Mouse (Mus musculus) liver, embryonic 11.5 days (tissue): Measurements from ENCODE around the gene Dmac1. TPM values are rescaled to one million over a fixed set of nuclear protein-coding genes. Genes with fewer than 3 reads are reported as not detected.

Experiments
- ATAC-seq: fragments of 200-750 bp; cut with Nextera tagmentation; replicated peaks from 2 replicates; pipeline ENCODE4 v1.8.0; 2017; ENCODE audit warnings: moderate number of reproducible peaks, mild to moderate bottlenecking, moderate TSS enrichment, moderate library complexity; ENCODE audit not compliant: low FRiP score
- DNase-seq: peaks from one replicate; pipeline ENCODE4 v3.0.0-alpha.2; 2017; ENCODE audit warnings: low spot score
- H3K27ac ChIP-seq: fragments of 300-500 bp; sonication (generic); 2 replicates; pipeline ENCODE4 v1.5.1; 2014; ENCODE audit warnings: mild to moderate bottlenecking, low read depth, low read length, control low read depth
- H3K27me3 ChIP-seq: fragments of 300-500 bp; sonication (generic); replicated peaks from 2 replicates; pipeline ENCODE4 v1.6.1; 2014; ENCODE audit warnings: low read length, mixed read lengths; ENCODE audit not compliant: control insufficient read depth, insufficient read depth
- H3K36me3 ChIP-seq: fragments of 300-500 bp; sonication (generic); 2 replicates; pipeline ENCODE4 v1.6.1; 2014; ENCODE audit warnings: mild to moderate bottlenecking, low read length, moderate library complexity, mixed read lengths; ENCODE audit not compliant: control insufficient read depth, insufficient read depth
- H3K4me1 ChIP-seq: fragments of 300-500 bp; sonication (generic); replicated peaks from 2 replicates; pipeline ENCODE4 v1.6.1; 2014; ENCODE audit warnings: low read length, mixed read lengths; ENCODE audit not compliant: control insufficient read depth, insufficient read depth
- H3K4me2 ChIP-seq: fragments of 300-500 bp; sonication (generic); 2 replicates; pipeline ENCODE4 v1.6.1; 2014; ENCODE audit warnings: mild to moderate bottlenecking, control low read depth, moderate library complexity
- H3K4me3 ChIP-seq: fragments of 300-500 bp; sonication (generic); 2 replicates; pipeline ENCODE4 v1.5.1; 2014; ENCODE audit warnings: low read depth, low read length, control low read depth
- H3K9ac ChIP-seq: fragments of 300-500 bp; sonication (generic); 2 replicates; pipeline ENCODE4 v1.6.1; 2014; ENCODE audit warnings: low read depth, low read length, control low read depth
- H3K9me3 ChIP-seq: fragments of 300-500 bp; sonication (generic); 2 replicates; pipeline ENCODE4 v1.6.1; 2016; ENCODE audit warnings: low read length, inconsistent platforms, mixed read lengths; ENCODE audit not compliant: control insufficient read depth
- WGBS: fragments of 180-500 bp; shearing (Covaris S2); extraction: QIAGEN DNeasy Blood & Tissue Kit; methylation state at CpG from one replicate; pipeline ENCODE4 v1.1.7; 2014; 5-methylcytosine and 5-hydroxymethylcytosine counted together
- polyA plus RNA-seq: library from polyadenylated mRNA; unstranded; fragments of >200 nt; fragmentation: Nextera tagmentation; extraction: Ambion mirVana; gene quantifications from 2 replicates; pipeline ENCODE4 v1.2.1, GENCODE M21; 2014

Dmac1 gene
- polyA plus RNA-seq, 1 experiment from 2014 or later, result 123 TPM

DNA sequence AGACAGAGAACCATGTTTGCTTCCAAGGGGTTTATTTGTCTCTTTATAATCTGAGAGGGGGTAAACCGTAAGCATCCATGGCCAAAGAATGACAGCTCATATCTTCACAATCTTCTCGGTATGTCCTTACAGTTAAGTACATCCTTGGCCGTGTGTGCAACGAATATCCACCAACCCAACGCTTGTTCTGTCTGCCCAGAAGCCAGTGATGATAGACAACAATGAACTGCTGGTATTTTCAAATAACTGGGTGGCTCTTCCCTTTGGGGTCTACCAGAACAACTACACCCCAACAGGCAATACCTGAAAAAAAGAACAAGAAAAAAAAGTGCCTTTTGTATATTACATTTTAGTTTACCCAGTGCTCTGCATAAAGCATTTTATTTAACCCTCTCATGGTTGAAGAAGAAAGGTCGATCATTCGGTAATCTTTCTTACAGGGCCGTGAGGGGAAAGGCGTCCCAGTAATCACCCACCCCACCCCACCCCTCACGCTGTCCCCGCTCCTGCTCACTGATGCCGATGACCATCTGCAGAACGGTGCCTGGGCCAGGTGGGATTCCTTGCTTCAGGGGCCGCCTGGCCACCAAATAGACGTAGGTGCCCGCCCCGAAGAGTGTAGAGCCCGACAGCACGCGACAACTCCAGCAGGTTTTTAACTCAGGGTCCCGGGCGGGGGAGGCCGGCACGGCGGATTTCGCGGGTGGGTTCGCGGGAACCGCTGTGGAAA lies 473 bp downstream of the Dmac1 start:
- DNase-seq, result no peak
- peak overlapping the region; percentile 74 for H3K4me3 ChIP-seq
- no peaks in the 10 kb centered on the region for H3K9me3 ChIP-seq
- H3K9ac ChIP-seq, result peak overlapping the region; percentile 76
- 0 out of 2 replicates have a peak overlapping the region, but pooled peaks have one; percentile 2 for H3K27ac ChIP-seq
- no peaks in the 10 kb centered on the region for H3K27me3 ChIP-seq
- no peaks in the 10 kb centered on the region; the same call in 1 of the 2 replicates for H3K36me3 ChIP-seq
- H3K4me2 ChIP-seq, result peak overlapping the region; percentile 78
- H3K4me1 ChIP-seq, result no peaks in the 10 kb centered on the region
- WGBS, result 5% methylated on average over 30 of the region's 30 CpGs
- peak; percentile 77 for ATAC-seq

DNA sequence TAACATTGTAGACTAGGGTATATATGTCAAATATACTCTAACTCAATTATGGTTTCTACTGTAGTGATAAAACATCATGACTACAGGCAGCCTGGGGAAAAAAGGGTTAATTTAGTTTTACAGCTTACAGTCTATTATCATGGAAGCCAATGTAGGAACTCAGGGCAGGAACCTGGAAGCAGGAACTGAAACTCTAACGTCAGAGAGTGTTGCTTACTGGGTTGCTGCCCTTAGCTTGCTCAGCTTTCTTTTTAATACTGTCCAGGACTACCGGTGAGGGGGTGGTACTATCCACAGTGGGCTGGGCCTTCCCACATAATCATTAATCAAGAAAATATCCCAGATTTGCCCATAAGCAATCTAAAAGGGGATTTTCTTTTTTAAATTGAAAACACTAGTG lies 2.4 kb downstream of the Dmac1 start:
- H3K4me1 ChIP-seq, result no peaks in the 10 kb centered on the region
- no peak overlapping the region for H3K4me2 ChIP-seq
- H3K27ac ChIP-seq, result no peak overlapping the region
- H3K9ac ChIP-seq, result no peak overlapping the region
- H3K4me3 ChIP-seq, result no peak overlapping the region
- H3K9me3 ChIP-seq, result no peaks in the 10 kb centered on the region
- ATAC-seq (no peak), DNase-seq (no peak)
- no peaks in the 10 kb centered on the region for H3K27me3 ChIP-seq
- no peaks in the 10 kb centered on the region; the same call in 1 of the 2 replicates for H3K36me3 ChIP-seq
- WGBS, result 77% methylated on average over 2 of the region's 2 CpGs

DNA sequence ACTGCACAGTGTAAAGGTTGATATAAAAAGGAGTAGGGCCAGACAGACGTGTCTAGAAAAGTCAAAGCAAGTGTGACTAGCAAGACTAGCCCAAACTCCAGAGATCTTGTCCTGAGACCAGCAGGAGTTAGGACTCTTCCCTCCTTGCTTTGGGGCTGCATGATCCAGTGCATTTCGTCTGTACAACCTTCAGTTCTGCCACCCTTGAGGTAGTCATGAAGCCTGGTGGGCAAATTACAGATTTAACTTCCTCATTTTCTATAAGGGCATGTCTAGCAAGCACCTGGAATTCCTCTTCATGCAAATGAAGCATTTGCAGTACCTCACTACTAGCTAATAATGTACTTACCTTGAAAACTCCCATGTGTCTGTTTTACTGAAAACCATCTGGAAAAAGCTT lies 10.2 kb downstream of the Dmac1 start:
- ATAC-seq (no peak), DNase-seq (no peak)
- Histone ChIP-seq H3K9me3 (no peaks in the 10 kb centered on the region), H3K4me3 (no peak overlapping the region), H3K27me3 (no peaks in the 10 kb centered on the region), H3K4me1 (no peaks in the 10 kb centered on the region), H3K27ac (no peak overlapping the region), H3K4me2 (no peak overlapping the region), H3K36me3 (no peaks in the 10 kb centered on the region), H3K9ac (no peak overlapping the region)
- 55% methylated on average over 2 of the region's 2 CpGs for WGBS

GRCm38 (mm10) chr4:75266773-75267550 lies 11.1 kb downstream of the Dmac1 start:
- Histone ChIP-seq H3K4me2 (peak overlapping the region; percentile 6), H3K27me3 (no peaks in the 10 kb centered on the region), H3K4me1 (no peaks in the 10 kb centered on the region), H3K9me3 (no peaks in the 10 kb centered on the region), H3K9ac (no peak overlapping the region), H3K4me3 (no peak overlapping the region), H3K36me3 (no peaks in the 10 kb centered on the region), H3K27ac (no peak overlapping the region)
- DNase-seq (no peak), ATAC-seq (peak; percentile 81)
- 40% methylated on average over 6 of the region's 6 CpGs for WGBS

- Histone ChIP-seq H3K36me3 (no peaks in the 10 kb centered on the region), H3K4me3 (no peak overlapping the region), H3K27me3 (no peaks in the 10 kb centered on the region), H3K27ac (no peak overlapping the region), H3K4me1 (no peaks in the 10 kb centered on the region), H3K4me2 (no peak overlapping the region), H3K9me3 (no peaks in the 10 kb centered on the region), H3K9ac (no peak overlapping the region)
- DNase-seq, result no peak
- 87% methylated on average over 2 of the region's 2 CpGs for WGBS
- no peak for ATAC-seq
Measured at GRCm38 (mm10) chr4:75264219-75264618, 13.9 kb downstream of the Dmac1 start.

- WGBS, result 87% methylated on average over 3 of the region's 3 CpGs
- no peaks in the 10 kb centered on the region for H3K9me3 ChIP-seq
- no peak for ATAC-seq
- no peak for DNase-seq
- no peaks in the 10 kb centered on the region for H3K27me3 ChIP-seq
- no peak overlapping the region for H3K4me2 ChIP-seq
- H3K9ac ChIP-seq, result no peak overlapping the region
- no peaks in the 10 kb centered on the region for H3K36me3 ChIP-seq
- no peak overlapping the region for H3K27ac ChIP-seq
- no peak overlapping the region for H3K4me3 ChIP-seq
- no peaks in the 10 kb centered on the region for H3K4me1 ChIP-seq
Measured at GRCm38 (mm10) chr4:75263556-75264129, 14.5 kb downstream of the Dmac1 start.

GRCm38 (mm10) chr4:75262423-75262822 lies 15.7 kb downstream of the Dmac1 start:
- 60% methylated on average over 7 of the region's 7 CpGs for WGBS
- H3K4me3 ChIP-seq, result no peak overlapping the region
- no peaks in the 10 kb centered on the region for H3K9me3 ChIP-seq
- no peak overlapping the region for H3K4me2 ChIP-seq
- DNase-seq, result no peak
- H3K4me1 ChIP-seq, result no peaks in the 10 kb centered on the region
- H3K36me3 ChIP-seq, result no peaks in the 10 kb centered on the region
- no peaks in the 10 kb centered on the region for H3K27me3 ChIP-seq
- no peak for ATAC-seq
- no peak overlapping the region for H3K27ac ChIP-seq
- H3K9ac ChIP-seq, result no peak overlapping the region

DNA sequence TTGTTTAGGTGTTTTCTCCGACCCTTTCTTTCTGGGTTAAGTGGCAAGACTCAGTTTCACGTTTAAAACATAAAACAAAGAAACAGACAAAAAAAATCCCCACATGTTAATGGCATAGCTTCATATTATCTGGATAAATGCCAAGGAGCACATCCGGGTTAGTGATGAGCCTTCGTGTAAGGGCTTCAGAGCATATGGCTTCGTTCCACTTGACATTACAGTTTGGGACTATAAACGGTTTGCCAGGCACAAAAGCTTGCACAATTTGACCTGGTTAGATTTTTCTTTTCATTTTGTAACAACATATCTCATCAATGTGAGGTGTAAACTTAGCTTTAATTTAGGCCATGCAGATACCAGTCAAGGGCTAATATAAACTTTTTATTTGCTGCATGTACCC lies 17.9 kb downstream of the Dmac1 start:
- Histone ChIP-seq H3K9ac (no peak overlapping the region), H3K27ac (no peak overlapping the region), H3K36me3 (no peaks in the 10 kb centered on the region), H3K9me3 (no peaks in the 10 kb centered on the region), H3K4me2 (no peak overlapping the region), H3K4me1 (no peaks in the 10 kb centered on the region), H3K27me3 (no peaks in the 10 kb centered on the region), H3K4me3 (no peak overlapping the region)
- DNase-seq, result no peak
- WGBS, result 72% methylated on average over 6 of the region's 6 CpGs
- ATAC-seq, result no peak
